Mouse (Mus musculus) ES-Bruce4 (cell line): Measurements from ENCODE around the gene Tex52. TPM values are rescaled to one million over a fixed set of nuclear protein-coding genes. Genes with fewer than 3 reads are reported as not detected.

Experiments
- H3K27ac ChIP-seq: 2 replicates; pipeline ENCODE4 v1.5.1; 2012; ENCODE audit warnings: low read length, inconsistent platforms; ENCODE audit not compliant: insufficient read depth
- H3K27me3 ChIP-seq: 2 replicates; pipeline ENCODE4 v1.6.1; 2012; ENCODE audit warnings: mild to moderate bottlenecking, low read length, inconsistent platforms; ENCODE audit not compliant: control insufficient read depth, poor library complexity, insufficient read depth, severe bottlenecking
- H3K36me3 ChIP-seq: 2 replicates; pipeline ENCODE4 v1.6.1; 2012; ENCODE audit warnings: inconsistent platforms, mild to moderate bottlenecking, low read length, moderate library complexity; ENCODE audit not compliant: control insufficient read depth, poor library complexity, insufficient read depth, severe bottlenecking
- H3K4me1 ChIP-seq: one replicate; pipeline ENCODE4 v1.8.1; 2011; ENCODE audit warnings: low read length; ENCODE audit not compliant: control insufficient read depth, insufficient read depth
- H3K4me3 ChIP-seq: 2 replicates; pipeline ENCODE4 v1.5.1; 2011; ENCODE audit warnings: low read depth, mild to moderate bottlenecking, low read length
- H3K9ac ChIP-seq: 2 replicates; pipeline ENCODE4 v1.6.1; 2012; ENCODE audit warnings: low read depth, mild to moderate bottlenecking, inconsistent platforms; ENCODE audit not compliant: poor library complexity, severe bottlenecking
- H3K9me3 ChIP-seq: replicated peaks from 2 replicates; pipeline ENCODE4 v1.6.1; 2012; ENCODE audit warnings: mild to moderate bottlenecking, low read length, inconsistent platforms; ENCODE audit not compliant: control insufficient read depth, poor library complexity, insufficient read depth, severe bottlenecking
- CTCF ChIP-seq: IDR thresholded peaks from one replicate; pipeline ENCODE4 v1.8.1; 2011; ENCODE audit warnings: low read depth, low read length
- EP300 ChIP-seq: IDR thresholded peaks from 2 replicates; pipeline ENCODE4 v1.6.1; 2011; ENCODE audit warnings: low read depth, low read length; ENCODE audit not compliant: insufficient read depth
- POLR2A ChIP-seq: IDR thresholded peaks from one replicate; pipeline ENCODE4 v1.8.1; 2011; ENCODE audit warnings: low read length; ENCODE audit not compliant: insufficient read depth
- polyA plus RNA-seq: library from polyadenylated mRNA; stranded (reverse); fragments of >200 nt; gene quantifications from 2 replicates; pipeline ENCODE4 v1.2.4, GENCODE M21; 2011; ENCODE audit warnings: low read depth; ENCODE audit not compliant: missing spikeins, insufficient read depth, insufficient read length

Gene Tex52
- polyA plus RNA-seq, 1 experiment: not detected

DNA sequence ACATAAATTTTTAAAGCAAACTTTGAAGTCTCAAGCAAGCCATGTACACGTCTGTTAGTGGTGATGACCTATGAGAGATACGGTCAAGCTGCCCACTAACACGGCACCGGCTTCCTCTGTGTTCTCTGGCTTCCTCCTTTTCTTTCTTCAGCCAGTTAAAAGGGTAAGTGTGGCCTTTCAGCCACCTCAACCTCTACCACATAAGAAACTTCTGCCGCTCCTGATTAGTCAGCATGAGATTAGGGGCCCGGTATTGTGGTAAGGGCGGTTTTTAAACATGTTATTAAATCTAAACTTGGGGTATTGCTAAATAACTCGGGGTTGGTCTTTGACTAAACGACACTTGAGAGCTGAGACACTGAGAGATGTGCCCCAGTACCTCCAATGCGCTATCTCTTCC is 29.6 kb upstream of the Tex52 start:
- Histone ChIP-seq H3K27ac (no peak overlapping the region), H3K9ac (no peak overlapping the region), H3K9me3 (no peaks in the 10 kb centered on the region), H3K4me1 (peaks cover 1% of the 10 kb centered on the region), H3K4me3 (no peak overlapping the region), H3K27me3 (no peaks in the 10 kb centered on the region), H3K36me3 (peaks cover 8% of the 10 kb centered on the region)
- TF ChIP-seq CTCF: no peak
- TF ChIP-seq EP300: no peak
- no peak for TF ChIP-seq POLR2A

GRCm38 (mm10) chr6:128346782-128347181 is 28.5 kb upstream of the Tex52 start:
- no peak overlapping the region for H3K27ac ChIP-seq
- TF ChIP-seq CTCF: no peak
- no peak for TF ChIP-seq EP300
- TF ChIP-seq POLR2A: no peak
- no peaks in the 10 kb centered on the region for H3K9me3 ChIP-seq
- H3K9ac ChIP-seq: no peak overlapping the region
- peaks cover 8% of the 10 kb centered on the region for H3K36me3 ChIP-seq
- H3K4me3 ChIP-seq: no peak overlapping the region
- H3K4me1 ChIP-seq: peaks cover 1% of the 10 kb centered on the region
- H3K27me3 ChIP-seq: no peaks in the 10 kb centered on the region

DNA sequence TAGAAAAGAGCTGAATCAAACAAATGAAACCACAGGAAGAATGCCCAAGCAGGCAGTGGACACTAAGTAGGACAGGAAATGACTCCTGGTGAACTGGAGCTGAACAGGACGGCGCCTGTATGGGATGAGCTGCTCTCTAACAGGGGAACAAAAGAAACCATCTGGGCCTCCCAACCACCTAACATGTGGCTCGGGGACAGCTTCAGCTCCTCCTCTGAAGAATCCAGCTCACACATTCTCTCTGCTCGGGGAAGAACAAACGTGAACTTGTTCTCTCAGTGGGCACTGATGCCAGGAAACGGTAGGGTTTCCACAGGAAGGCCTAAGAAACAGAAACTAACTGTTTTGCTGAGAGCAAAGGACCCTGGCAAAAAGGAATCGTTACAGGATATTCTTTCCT is 25.5 kb upstream of the Tex52 start:
- Histone ChIP-seq H3K9me3 (no peaks in the 10 kb centered on the region), H3K36me3 (no peaks in the 10 kb centered on the region), H3K4me1 (peaks cover 1% of the 10 kb centered on the region), H3K9ac (no peak overlapping the region), H3K27me3 (no peaks in the 10 kb centered on the region), H3K27ac (no peak overlapping the region), H3K4me3 (no peak overlapping the region)
- TF ChIP-seq EP300: no peak
- TF ChIP-seq CTCF: no peak

- H3K4me1 ChIP-seq: peaks cover under 1% of the 10 kb centered on the region
- peaks cover 23% of the 10 kb centered on the region for H3K36me3 ChIP-seq
Observed at GRCm38 (mm10) chr6:128354140-128354539, 21.1 kb upstream of the Tex52 start.

GRCm38 (mm10) chr6:128355201-128355681 is 20.0 kb upstream of the Tex52 start:
- TF ChIP-seq CTCF (no peak), POLR2A (no peak), EP300 (no peak)
- no peaks in the 10 kb centered on the region for H3K4me1 ChIP-seq
- H3K27me3 ChIP-seq: no peaks in the 10 kb centered on the region
- peak overlapping the region; percentile 53 for H3K9ac ChIP-seq
- H3K4me3 ChIP-seq: peak overlapping the region; percentile 72
- H3K27ac ChIP-seq: peak overlapping the region; percentile 15
- H3K36me3 ChIP-seq: peaks cover 23% of the 10 kb centered on the region
- H3K9me3 ChIP-seq: no peaks in the 10 kb centered on the region

More at GRCm38 (mm10) chr6:128354140-128354539, 21.1 kb upstream of the Tex52 start:
- H3K9ac ChIP-seq: no peak overlapping the region
- no peaks in the 10 kb centered on the region for H3K9me3 ChIP-seq
- no peaks in the 10 kb centered on the region for H3K27me3 ChIP-seq
- H3K4me3 ChIP-seq: no peak overlapping the region
- H3K27ac ChIP-seq: no peak overlapping the region
- TF ChIP-seq POLR2A: no peak
- TF ChIP-seq CTCF: no peak
- TF ChIP-seq EP300: no peak

- TF ChIP-seq POLR2A (peak; percentile 65), CTCF (no peak), EP300 (no peak)
- Histone ChIP-seq H3K27ac (peak within 1 kb of the TSS; percentile 15), H3K4me1 (no peaks in the 10 kb centered on the region), H3K4me3 (peak within 1 kb of the TSS; percentile 72), H3K9me3 (no peaks in the 10 kb centered on the region), H3K9ac (peak within 1 kb of the TSS; percentile 53), H3K27me3 (no peaks in the 10 kb centered on the region), H3K36me3 (peaks cover 23% of the 10 kb centered on the region)
Observed at GRCm38 (mm10) chr6:128355726-128356416, 19.4 kb upstream of the Tex52 start, which contains the start of gene Tulp3. Tulp3 (minus strand) TSS chr6:128355851.
